ENCODE assay signal across 8 mouse cellular contexts in the genomic region with DNA sequence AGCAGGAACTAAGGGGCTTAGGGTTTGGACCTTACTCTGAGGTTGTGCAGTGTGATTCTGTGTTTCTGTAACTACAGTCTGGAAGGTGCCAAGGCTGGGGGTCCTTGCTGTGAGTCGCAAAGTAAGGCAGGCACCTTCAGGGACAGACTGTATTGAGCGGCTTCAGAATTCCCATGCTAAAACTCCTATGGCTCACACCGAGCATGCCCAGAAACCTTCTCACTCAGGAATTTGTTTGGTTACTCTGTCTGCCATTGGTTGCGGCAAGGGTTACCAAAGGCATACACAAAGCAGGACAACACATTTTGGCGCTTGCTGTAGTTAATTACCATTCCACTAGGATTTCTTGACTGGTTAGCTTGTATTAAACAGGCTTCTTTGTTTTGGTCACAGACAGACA. TPM values are rescaled to one million over a fixed set of nuclear protein-coding genes. Genes with fewer than 3 reads are reported as not detected.
DNase-seq lines count a peak whose midpoint lies in the region; ATAC-seq and TF ChIP-seq lines count a peak whose summit lies in the region.

No protein-coding gene starts in this region.

- TF ChIP-seq CTCF in cerebellum, adult 2 months (IDR thresholded peaks at IDR 0.05; ENCODE audit: borderline replicate concordance, insufficient read depth, low read depth, low read length) = no peak

- peaks cover 15% of the 10 kb centered on the region; the same call in 1 of the 2 replicates for H3K36me3 ChIP-seq in heart, embryonic 15.5 days
- H3K36me3 ChIP-seq in hindbrain, embryonic 14.5 days (replicated peaks; ENCODE audit: control insufficient read depth, insufficient read depth) = no peaks in the 10 kb centered on the region
- H3K36me3 ChIP-seq in midbrain, embryonic 14.5 days (ENCODE audit: control insufficient read depth, insufficient read depth, low read length) = no peaks in the 10 kb centered on the region

- peak overlapping the region; percentile 95 for H3K27ac ChIP-seq in heart, embryonic 15.5 days
- peak overlapping the region; percentile 60; the same call in 1 of the 2 replicates for H3K27ac ChIP-seq in hindbrain, embryonic 14.5 days
- peak overlapping the region; percentile 41 for H3K27ac ChIP-seq in midbrain, embryonic 14.5 days (replicated peaks; ENCODE audit: low read depth, low read length)
- no peak overlapping the region for H3K27ac ChIP-seq in cerebellum, adult 2 months (ENCODE audit: insufficient read depth, low read length)

- intact Hi-C loops in heart, postnatal 25 days (cut with DNase I) = no loop called here

- peak overlapping the region; percentile 73 for H3K9ac ChIP-seq in heart, embryonic 15.5 days
- H3K9ac ChIP-seq in hindbrain, embryonic 14.5 days = peak overlapping the region; percentile 50
- H3K9ac ChIP-seq in midbrain, embryonic 14.5 days (replicated peaks; ENCODE audit: low read length) = peak overlapping the region; percentile 57

- peak overlapping the region; percentile 92 for H3K4me2 ChIP-seq in heart, embryonic 15.5 days
- H3K4me2 ChIP-seq in hindbrain, embryonic 14.5 days (replicated peaks) = peak overlapping the region; percentile 67
- H3K4me2 ChIP-seq in midbrain, embryonic 14.5 days (ENCODE audit: low read length) = peak overlapping the region; percentile 79

- H3K4me1 ChIP-seq in heart, embryonic 15.5 days (replicated peaks) = peaks cover 93% of the 10 kb centered on the region
- peaks cover 31% of the 10 kb centered on the region for H3K4me1 ChIP-seq in hindbrain, embryonic 14.5 days (replicated peaks; ENCODE audit: control insufficient read depth, insufficient read depth, low read length)
- peaks cover 17% of the 10 kb centered on the region for H3K4me1 ChIP-seq in midbrain, embryonic 14.5 days (ENCODE audit: control insufficient read depth, insufficient read depth, low read length)
- H3K4me1 ChIP-seq in cerebellum, adult 2 months (ENCODE audit: control insufficient read depth, insufficient read depth, low read length) = peaks cover 10% of the 10 kb centered on the region; the same call in 1 of the 2 replicates

- TF ChIP-seq POLR2A in cerebellum, adult 2 months (IDR thresholded peaks at IDR 0.05; ENCODE audit: borderline replicate concordance, insufficient read depth, low read length) = no peak

- H3K27me3 ChIP-seq in heart, embryonic 15.5 days = no peaks in the 10 kb centered on the region
- H3K27me3 ChIP-seq in hindbrain, embryonic 14.5 days (ENCODE audit: control insufficient read depth, insufficient read depth, low read length) = no peaks in the 10 kb centered on the region
- no peaks in the 10 kb centered on the region for H3K27me3 ChIP-seq in midbrain, embryonic 14.5 days (ENCODE audit: control insufficient read depth, insufficient read depth, low read length)
- H3K27me3 ChIP-seq in cerebellum, adult 2 months (ENCODE audit: control insufficient read depth, insufficient read depth, low read length) = no peaks in the 10 kb centered on the region; the same call in 1 of the 2 replicates

- WGBS in heart, embryonic 15.5 days = 11% methylated on average over 5 of the region's 5 CpGs
- WGBS in hindbrain, embryonic 14.5 days = 10% methylated on average over 5 of the region's 5 CpGs
- 6% methylated on average over 5 of the region's 5 CpGs for WGBS in midbrain, embryonic 14.5 days
- WGBS in cerebellum, adult 2 months = 51% methylated on average over 5 of the region's 5 CpGs

- no peak for ATAC-seq in heart, embryonic 15.5 days (replicated peaks; ENCODE audit: insufficient number of reproducible peaks, insufficient read depth, low FRiP score, low read depth)
- ATAC-seq in hindbrain, embryonic 14.5 days (ENCODE audit: low FRiP score) = no peak
- no peak for ATAC-seq in midbrain, embryonic 14.5 days (ENCODE audit: low FRiP score, low TSS enrichment)

- H3K4me3 ChIP-seq in heart, embryonic 15.5 days = peak overlapping the region; percentile 65
- peak overlapping the region; percentile 35 for H3K4me3 ChIP-seq in hindbrain, embryonic 14.5 days (replicated peaks; ENCODE audit: low read length)
- H3K4me3 ChIP-seq in midbrain, embryonic 14.5 days (replicated peaks; ENCODE audit: low read depth, low read length) = peak overlapping the region; percentile 37
- no peak overlapping the region for H3K4me3 ChIP-seq in cerebellum, adult 2 months (replicated peaks; ENCODE audit: insufficient read depth, low read depth, low read length)

- H3K9me3 ChIP-seq in heart, embryonic 15.5 days (replicated peaks) = no peaks in the 10 kb centered on the region
- H3K9me3 ChIP-seq in hindbrain, embryonic 14.5 days (ENCODE audit: control insufficient read depth, low read length) = no peaks in the 10 kb centered on the region
- no peaks in the 10 kb centered on the region for H3K9me3 ChIP-seq in midbrain, embryonic 14.5 days (ENCODE audit: control insufficient read depth, low read length)

- DNase-seq in heart, postnatal 25 days (ENCODE audit: low spot score) = no peak
- DNase-seq in ZHBTc4 (ENCODE audit: low read depth, low spot score) = peak; percentile 61
- peak; percentile 37 for DNase-seq in hindbrain, embryonic 14.5 days (ENCODE audit: low spot score)
- DNase-seq in midbrain, embryonic 14.5 days = peak; percentile 35
- DNase-seq in cerebellum, adult 9-11 months = no peak
- DNase-seq in left cerebral cortex, adult 9 months (ENCODE audit: low spot score in 2 of 2) = no peak
- DNase-seq in cerebellum, adult 2 months = no peak

RNA-seq across cellular contexts. Expression of a gene that starts 0.3 kb away (rescaled TPM):
- polyA plus RNA-seq in heart, embryonic 15.5 days (2015; fragmentation: Nextera tagmentation; extraction: Ambion mirVana) = 92.9 and 102 TPM in 2 replicates
- 1 to 10 TPM; 2.3 to 3.2 TPM for total RNA-seq in heart, postnatal 25 days (2021)
- polyA plus RNA-seq in hindbrain, embryonic 14.5 days (2014; fragmentation: Nextera tagmentation; extraction: Ambion mirVana) = 14.4 and 16.3 TPM in 2 replicates
- polyA plus RNA-seq in midbrain, embryonic 14.5 days (2014; fragmentation: Nextera tagmentation; extraction: Ambion mirVana) = 12.8 and 18.0 TPM in 2 replicates
- 0.78 and 1.2 TPM in 2 replicates for polyA plus RNA-seq in cerebellum, adult 2 months (2012; rRNA removed)

RNA-seq across cellular contexts. Expression of a gene that starts 0.4 kb away (rescaled TPM):
- 15.1 and 16.6 TPM in 2 replicates for polyA plus RNA-seq in heart, embryonic 15.5 days (2015; fragmentation: Nextera tagmentation; extraction: Ambion mirVana)
- total RNA-seq in heart, postnatal 25 days (2021) = 1 to 10 TPM; 4.3 to 5.6 TPM
- polyA plus RNA-seq in hindbrain, embryonic 14.5 days (2014; fragmentation: Nextera tagmentation; extraction: Ambion mirVana) = 5.2 and 7.1 TPM in 2 replicates
- 4.1 TPM in 2 replicates for polyA plus RNA-seq in midbrain, embryonic 14.5 days (2014; fragmentation: Nextera tagmentation; extraction: Ambion mirVana)
- 3.4 and 3.8 TPM in 2 replicates for polyA plus RNA-seq in cerebellum, adult 2 months (2012; rRNA removed)

RNA-seq across cellular contexts. Expression of a gene that starts 16.7 kb away (rescaled TPM):
- 0.97 and 1.5 TPM in 2 replicates for polyA plus RNA-seq in heart, embryonic 15.5 days (2015; fragmentation: Nextera tagmentation; extraction: Ambion mirVana)
- total RNA-seq in heart, postnatal 25 days (2021) = 1 to 10 TPM in 1 of 2 experiments, under 1 TPM in 1; 0.36 to 1.2 TPM
- polyA plus RNA-seq in hindbrain, embryonic 14.5 days (2014; fragmentation: Nextera tagmentation; extraction: Ambion mirVana) = 0.89 and 1.0 TPM in 2 replicates
- 0.47 and 1.4 TPM in 2 replicates for polyA plus RNA-seq in midbrain, embryonic 14.5 days (2014; fragmentation: Nextera tagmentation; extraction: Ambion mirVana)
- polyA plus RNA-seq in cerebellum, adult 2 months (2012; rRNA removed) = 0.78 and 0.93 TPM in 2 replicates

RNA-seq across cellular contexts. Expression of a gene that starts 16.7 kb away (rescaled TPM):
- polyA plus RNA-seq in heart, embryonic 15.5 days (2015; fragmentation: Nextera tagmentation; extraction: Ambion mirVana) = 84.6 and 105 TPM in 2 replicates
- total RNA-seq in heart, postnatal 25 days (2021) = 100 to 1,000 TPM; 109 to 113 TPM
- polyA plus RNA-seq in hindbrain, embryonic 14.5 days (2014; fragmentation: Nextera tagmentation; extraction: Ambion mirVana) = 17.6 and 18.9 TPM in 2 replicates
- 8.2 and 18.9 TPM in 2 replicates for polyA plus RNA-seq in midbrain, embryonic 14.5 days (2014; fragmentation: Nextera tagmentation; extraction: Ambion mirVana)
- polyA plus RNA-seq in cerebellum, adult 2 months (2012; rRNA removed) = 14.0 and 14.7 TPM in 2 replicates

RNA-seq across cellular contexts. Expression of a gene that starts 22.9 kb away (rescaled TPM):
- polyA plus RNA-seq in heart, embryonic 15.5 days (2015; fragmentation: Nextera tagmentation; extraction: Ambion mirVana) = 202 and 215 TPM in 2 replicates
- 1 to 10 TPM in 1 of 2 experiments, under 1 TPM in 1; 0.73 to 1.3 TPM for total RNA-seq in heart, postnatal 25 days (2021)
- 35.5 and 36.3 TPM in 2 replicates for polyA plus RNA-seq in hindbrain, embryonic 14.5 days (2014; fragmentation: Nextera tagmentation; extraction: Ambion mirVana)
- polyA plus RNA-seq in midbrain, embryonic 14.5 days (2014; fragmentation: Nextera tagmentation; extraction: Ambion mirVana) = 27.9 and 50.1 TPM in 2 replicates
- 0.86 and 1.2 TPM in 2 replicates for polyA plus RNA-seq in cerebellum, adult 2 months (2012; rRNA removed)

Comparison
In these comparisons a context has a peak if more than half of its experiments do, and no peak if none do; other contexts are left out.
1. DNase-seq: peak in ZHBTc4 (single experiment), hindbrain, embryonic 14.5 days (single experiment) and midbrain, embryonic 14.5 days (single experiment); none in heart, postnatal 25 days (single experiment), cerebellum, adult 9-11 months (single experiment), left cerebral cortex, adult 9 months (0 of 2) and cerebellum, adult 2 months (0 of 2).
2. Peak in every context shown above with its lines, with median percentiles within 50 percentile points of each other: H3K4me2 ChIP-seq and H3K9ac ChIP-seq.